Mouse (Mus musculus) midbrain, postnatal 0 days (tissue): Measurements from ENCODE around the gene Gsk3a. TPM values are rescaled to one million over a fixed set of nuclear protein-coding genes. Genes with fewer than 3 reads are reported as not detected.

ENCODE experiments used
- ATAC-seq: fragments of 200-750 bp; cut with Nextera tagmentation; 2 replicates; pipeline ENCODE4 v1.8.0; 2017; ENCODE audit warnings: moderate number of reproducible peaks, mild to moderate bottlenecking, moderate TSS enrichment, moderate library complexity; ENCODE audit not compliant: low FRiP score
- DNase-seq: peaks from one replicate; pipeline ENCODE4 v3.0.0-alpha.2; 2015; ENCODE audit warnings: low spot score
- H3K27ac ChIP-seq: fragments of 300-500 bp; sonication (generic); 2 replicates; pipeline ENCODE4 v1.5.1; 2014; ENCODE audit warnings: low read depth, mild to moderate bottlenecking, low read length, mixed read lengths
- H3K27me3 ChIP-seq: fragments of 300-500 bp; sonication (generic); 2 replicates; pipeline ENCODE4 v1.6.1; 2014; ENCODE audit warnings: low read length, control low read depth, mixed read lengths; ENCODE audit not compliant: insufficient read depth
- H3K36me3 ChIP-seq: fragments of 300-500 bp; sonication (generic); 2 replicates; pipeline ENCODE4 v1.6.1; 2014; ENCODE audit warnings: low read length, control low read depth, mixed read lengths; ENCODE audit not compliant: insufficient read depth
- H3K4me1 ChIP-seq: fragments of 300-500 bp; sonication (generic); 2 replicates; pipeline ENCODE4 v1.6.1; 2014; ENCODE audit warnings: mild to moderate bottlenecking, control low read depth, antibody characterized with exemption, low read length, mixed read lengths; ENCODE audit not compliant: insufficient read depth
- H3K4me2 ChIP-seq: fragments of 300-500 bp; sonication (generic); 2 replicates; pipeline ENCODE4 v1.6.1; 2014; ENCODE audit warnings: low read depth, mild to moderate bottlenecking, low read length, mixed read lengths; ENCODE audit not compliant: poor library complexity, severe bottlenecking
- H3K4me3 ChIP-seq: fragments of 300-500 bp; sonication (generic); 2 replicates; pipeline ENCODE4 v1.5.1; 2014; ENCODE audit warnings: low read depth, mild to moderate bottlenecking, low read length, moderate library complexity
- H3K9ac ChIP-seq: fragments of 300-500 bp; sonication (generic); replicated peaks from 2 replicates; pipeline ENCODE4 v1.6.1; 2014; ENCODE audit warnings: mild to moderate bottlenecking, low read length, moderate library complexity, mixed read lengths; ENCODE audit not compliant: poor library complexity, severe bottlenecking
- H3K9me3 ChIP-seq: fragments of 300-500 bp; sonication (generic); 2 replicates; pipeline ENCODE4 v1.6.1; 2016; ENCODE audit warnings: low read length, control low read depth
- CTCF ChIP-seq: IDR thresholded peaks from 2 replicates; pipeline ENCODE4 v1.5.1; 2016; ENCODE audit warnings: antibody characterized with exemption, mild to moderate bottlenecking
- WGBS: fragments of 180-500 bp; shearing (Covaris S2); extraction: QIAGEN DNeasy Blood & Tissue Kit; methylation state at CpG from one replicate; pipeline ENCODE4 v1.1.7; 2014; 5-methylcytosine and 5-hydroxymethylcytosine counted together
- polyA plus RNA-seq: library from polyadenylated mRNA; unstranded; fragments of >200 nt; fragmentation: Nextera tagmentation; extraction: Ambion mirVana; gene quantifications from 2 replicates; pipeline ENCODE4 v1.2.1, GENCODE M21; 2015
- total RNA-seq: library from RNA; depleted of rRNA; stranded (reverse); fragments of >200 nt; gene quantifications from 2 replicates; pipeline ENCODE4 v1.2.3, GENCODE M21; 2014

Gsk3a gene
- total and polyA plus RNA-seq, 2 experiments from 2014 or later: 20.6 to 169 TPM

GRCm38 (mm10) chr7:25233061-25233460 is 4.6 kb downstream of the Gsk3a start:
- Histone ChIP-seq H3K4me2 (no peak overlapping the region), H3K9ac (no peak overlapping the region), H3K4me1 (peaks cover 10% of the 10 kb centered on the region; the same call in 1 of the 2 replicates), H3K36me3 (peaks cover 50% of the 10 kb centered on the region), H3K9me3 (no peaks in the 10 kb centered on the region), H3K27ac (no peak overlapping the region), H3K4me3 (no peak overlapping the region), H3K27me3 (no peaks in the 10 kb centered on the region)
- no peak for DNase-seq
- no peak for ATAC-seq
- WGBS: 90% methylated on average over 2 of the region's 2 CpGs
- TF ChIP-seq CTCF: no peak

GRCm38 (mm10) chr7:25232101-25232648 is 5.5 kb downstream of the Gsk3a start:
- Histone ChIP-seq H3K4me2 (no peak overlapping the region), H3K27ac (no peak overlapping the region), H3K9ac (no peak overlapping the region), H3K27me3 (no peaks in the 10 kb centered on the region), H3K4me3 (no peak overlapping the region), H3K4me1 (peaks cover 10% of the 10 kb centered on the region; the same call in 1 of the 2 replicates), H3K9me3 (no peaks in the 10 kb centered on the region), H3K36me3 (peaks cover 59% of the 10 kb centered on the region)
- TF ChIP-seq CTCF: peak; percentile 57
- ATAC-seq (no peak), DNase-seq (no peak)
- WGBS: 56% methylated on average over 5 of the region's 5 CpGs

GRCm38 (mm10) chr7:25230690-25231285 is 6.9 kb downstream of the Gsk3a start:
- Histone ChIP-seq H3K9me3 (no peaks in the 10 kb centered on the region), H3K4me2 (no peak overlapping the region), H3K4me1 (0 out of 2 replicates have a peak, but pooled peaks cover 2% of the 10 kb centered on the region), H3K4me3 (no peak overlapping the region), H3K27me3 (no peaks in the 10 kb centered on the region), H3K36me3 (peaks cover 71% of the 10 kb centered on the region), H3K27ac (no peak overlapping the region), H3K9ac (no peak overlapping the region)
- WGBS: 90% methylated on average over 9 of the region's 9 CpGs
- TF ChIP-seq CTCF: no peak
- no peak for ATAC-seq
- DNase-seq: no peak

DNA sequence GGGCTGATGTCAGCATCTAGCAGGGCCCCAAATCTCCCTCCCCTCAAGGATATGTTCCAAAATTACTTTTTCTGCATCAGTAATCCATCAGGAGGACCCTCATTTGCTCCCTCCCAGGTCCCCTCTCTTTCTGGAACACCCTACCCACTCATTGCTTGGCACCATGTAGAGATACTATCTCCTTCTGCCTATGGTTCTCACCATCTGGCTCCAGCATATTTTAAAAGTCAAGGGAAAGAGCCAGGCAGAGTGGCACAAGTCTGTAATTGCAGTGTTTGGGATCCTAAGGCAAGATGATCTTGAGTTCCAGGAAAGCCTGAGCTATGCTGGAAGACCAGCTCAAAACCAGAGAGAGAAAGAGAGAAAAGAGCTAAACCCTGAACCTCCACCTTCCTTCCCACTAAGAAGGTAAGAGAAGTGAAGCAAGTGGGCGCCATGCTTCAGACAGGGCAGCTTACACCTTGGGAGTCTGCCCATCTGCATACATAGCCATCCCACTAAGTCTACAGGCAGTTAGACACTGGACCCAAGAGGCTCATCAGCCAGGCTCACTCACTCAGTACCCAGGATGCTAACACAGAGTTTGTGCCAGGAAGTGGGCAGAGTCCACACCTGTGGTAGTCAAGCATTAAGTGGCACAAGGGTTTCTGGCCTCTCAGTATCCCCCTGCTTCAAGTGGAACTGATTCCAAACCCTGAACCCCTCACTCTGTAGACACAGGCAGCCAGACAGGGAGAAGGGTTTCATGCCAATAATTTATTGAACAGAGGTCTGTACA is 9.9 kb downstream of the Gsk3a start:
- no peaks in the 10 kb centered on the region for H3K9me3 ChIP-seq
- H3K27me3 ChIP-seq: no peaks in the 10 kb centered on the region
- DNase-seq: no peak
- no peak for TF ChIP-seq CTCF
- H3K4me2 ChIP-seq: no peak overlapping the region
- no peak overlapping the region for H3K9ac ChIP-seq
- 100% methylated on average over 1 of the region's 1 CpGs for WGBS
- H3K4me1 ChIP-seq: no peaks in the 10 kb centered on the region
- H3K36me3 ChIP-seq: peaks cover 82% of the 10 kb centered on the region
- H3K4me3 ChIP-seq: no peak overlapping the region
- H3K27ac ChIP-seq: no peak overlapping the region
- ATAC-seq: no peak

- WGBS: 87% methylated on average over 10 of the region's 10 CpGs
These were observed 15.2 kb downstream of the Gsk3a start for GRCm38 (mm10) chr7:25222275-25222967.

More at GRCm38 (mm10) chr7:25222275-25222967, 15.2 kb downstream of the Gsk3a start:
- H3K27me3 ChIP-seq: no peaks in the 10 kb centered on the region
- H3K9me3 ChIP-seq: no peaks in the 10 kb centered on the region
- ATAC-seq: no peak
- H3K4me1 ChIP-seq: peaks cover 10% of the 10 kb centered on the region
- no peak overlapping the region for H3K9ac ChIP-seq
- no peak for DNase-seq
- peak overlapping the region; percentile 89 for H3K4me2 ChIP-seq
- H3K4me3 ChIP-seq: peak overlapping the region; percentile 75; the same call in 1 of the 2 replicates
- no peak for TF ChIP-seq CTCF
- no peak overlapping the region for H3K27ac ChIP-seq
- peaks cover 36% of the 10 kb centered on the region for H3K36me3 ChIP-seq
